Mouse (Mus musculus): ENCODE data around the gene Pmel. TPM values are rescaled to one million over a fixed set of nuclear protein-coding genes. Genes with fewer than 3 reads are reported as not detected.

Pmel gene
- polyA plus RNA-seq, 1 experiment from 2014 or later = 0.55 TPM

DNA sequence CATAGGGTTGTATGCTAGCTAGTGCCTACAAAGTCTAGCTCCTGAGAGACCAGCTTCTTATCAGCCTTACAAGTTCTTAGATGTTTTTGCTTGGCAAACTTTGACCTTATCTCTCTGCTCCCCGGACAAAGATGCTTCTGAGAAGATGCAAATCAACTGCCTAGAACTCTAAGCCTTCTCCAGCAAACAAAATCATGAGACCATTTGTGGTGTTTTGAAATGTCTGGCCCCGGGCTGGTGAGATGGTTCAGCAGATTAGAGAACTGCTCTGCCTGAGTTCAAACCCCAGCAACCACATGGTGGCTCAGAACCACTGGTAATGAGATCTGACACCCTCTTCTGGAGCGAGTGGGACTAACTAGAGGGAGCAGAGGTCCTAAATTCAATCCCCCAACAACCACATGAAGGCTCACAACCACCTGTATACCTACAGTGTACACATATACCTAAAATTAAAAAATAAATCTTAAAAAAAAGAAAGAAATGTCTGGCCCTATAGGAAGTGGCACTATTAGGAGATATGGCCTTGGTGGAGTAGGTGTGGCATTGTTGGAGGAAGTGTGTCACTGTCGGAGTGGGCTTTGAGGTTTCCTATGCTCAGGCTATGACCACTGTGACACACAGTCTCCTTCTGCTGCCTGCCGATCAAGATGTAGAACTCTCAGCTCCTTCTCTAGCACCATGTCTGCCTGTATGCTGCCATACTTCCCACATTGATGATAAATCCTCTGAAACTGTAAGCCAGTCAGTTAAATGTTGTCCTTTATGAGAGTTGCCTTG lies 40.4 kb upstream of the Pmel start:
- Histone ChIP-seq H3K4me2 (replicated peaks; ENCODE audit: low read depth) (no peak overlapping the region), H3K27me3 (replicated peaks; ENCODE audit: control insufficient read depth, insufficient read depth, low read length) (no peaks in the 10 kb centered on the region), H3K4me3 (ENCODE audit: low read depth, low read length) (no peak overlapping the region), H3K4me1 (replicated peaks; ENCODE audit: control insufficient read depth, insufficient read depth, low read length) (no peaks in the 10 kb centered on the region; the same call in 1 of the 2 replicates), H3K9me3 (ENCODE audit: control insufficient read depth) (no peaks in the 10 kb centered on the region), H3K9ac (ENCODE audit: low read depth, low read length) (no peak overlapping the region), H3K27ac (ENCODE audit: low read depth, low read length) (no peak overlapping the region), H3K36me3 (ENCODE audit: control insufficient read depth, insufficient read depth) (no peaks in the 10 kb centered on the region)
- no peak for ATAC-seq
- no peak for TF ChIP-seq CTCF (IDR thresholded peaks at IDR 0.05; ENCODE audit: low read depth)
- WGBS = 53% methylated on average over 5 of the region's 5 CpGs

DNA sequence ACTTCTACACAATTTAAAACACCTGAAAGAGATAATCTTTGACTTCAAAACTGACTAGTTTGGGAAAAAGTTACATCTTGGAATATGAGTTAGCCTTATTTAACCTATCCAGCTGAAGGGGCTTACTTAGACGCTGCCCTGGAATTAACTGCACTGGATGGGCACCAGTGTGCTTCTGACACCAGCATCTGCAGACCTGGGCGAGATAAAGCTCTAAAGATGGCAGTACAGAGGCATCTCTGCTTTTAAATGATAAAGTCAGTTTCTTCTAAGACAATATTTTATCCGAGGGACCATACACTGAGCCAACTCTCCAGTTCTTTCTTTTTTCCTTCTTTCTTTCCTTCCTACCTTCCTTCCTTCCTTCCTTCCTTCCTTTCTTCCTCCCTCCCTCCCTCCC lies 39.2 kb upstream of the Pmel start:
- no peak overlapping the region for H3K27ac ChIP-seq (ENCODE audit: low read depth, low read length)
- H3K9me3 ChIP-seq (ENCODE audit: control insufficient read depth) = no peaks in the 10 kb centered on the region
- no peak for TF ChIP-seq CTCF (IDR thresholded peaks at IDR 0.05; ENCODE audit: low read depth)
- no peak overlapping the region for H3K9ac ChIP-seq (ENCODE audit: low read depth, low read length)
- no peaks in the 10 kb centered on the region; the same call in 1 of the 2 replicates for H3K4me1 ChIP-seq (replicated peaks; ENCODE audit: control insufficient read depth, insufficient read depth, low read length)
- no peaks in the 10 kb centered on the region for H3K36me3 ChIP-seq (ENCODE audit: control insufficient read depth, insufficient read depth)
- H3K4me3 ChIP-seq (ENCODE audit: low read depth, low read length) = no peak overlapping the region
- no peak overlapping the region for H3K4me2 ChIP-seq (replicated peaks; ENCODE audit: low read depth)
- 80% methylated on average over 3 of the region's 3 CpGs for WGBS
- no peak for ATAC-seq
- no peaks in the 10 kb centered on the region for H3K27me3 ChIP-seq (replicated peaks; ENCODE audit: control insufficient read depth, insufficient read depth, low read length)

DNA sequence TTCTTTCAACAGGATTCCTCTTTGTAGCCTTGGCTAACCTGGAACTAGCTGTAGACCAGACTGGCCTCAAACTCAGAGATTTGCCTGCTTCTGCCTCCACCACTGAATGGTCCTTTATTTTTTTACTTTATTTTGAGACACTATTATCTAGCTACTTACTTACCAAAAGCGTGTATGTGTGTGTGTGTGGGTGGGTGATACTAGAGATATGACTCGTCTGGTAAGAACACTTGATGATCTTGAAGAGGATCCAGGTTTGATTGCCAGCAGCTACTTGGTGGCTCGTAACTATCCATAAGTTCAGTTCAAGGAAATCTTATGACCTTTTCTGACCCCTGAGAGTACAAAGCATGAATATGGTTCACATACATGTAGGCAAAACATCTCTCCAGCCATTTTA lies 38.7 kb upstream of the Pmel start:
- ATAC-seq = no peak
- Histone ChIP-seq H3K9me3 (ENCODE audit: control insufficient read depth) (no peaks in the 10 kb centered on the region), H3K27ac (ENCODE audit: low read depth, low read length) (no peak overlapping the region), H3K27me3 (replicated peaks; ENCODE audit: control insufficient read depth, insufficient read depth, low read length) (no peaks in the 10 kb centered on the region), H3K4me2 (replicated peaks; ENCODE audit: low read depth) (no peak overlapping the region), H3K4me3 (ENCODE audit: low read depth, low read length) (no peak overlapping the region), H3K9ac (ENCODE audit: low read depth, low read length) (no peak overlapping the region), H3K4me1 (replicated peaks; ENCODE audit: control insufficient read depth, insufficient read depth, low read length) (no peaks in the 10 kb centered on the region; the same call in 1 of the 2 replicates), H3K36me3 (ENCODE audit: control insufficient read depth, insufficient read depth) (no peaks in the 10 kb centered on the region)
- WGBS = 83% methylated on average over 3 of the region's 3 CpGs
- no peak for TF ChIP-seq CTCF (IDR thresholded peaks at IDR 0.05; ENCODE audit: low read depth)

DNA sequence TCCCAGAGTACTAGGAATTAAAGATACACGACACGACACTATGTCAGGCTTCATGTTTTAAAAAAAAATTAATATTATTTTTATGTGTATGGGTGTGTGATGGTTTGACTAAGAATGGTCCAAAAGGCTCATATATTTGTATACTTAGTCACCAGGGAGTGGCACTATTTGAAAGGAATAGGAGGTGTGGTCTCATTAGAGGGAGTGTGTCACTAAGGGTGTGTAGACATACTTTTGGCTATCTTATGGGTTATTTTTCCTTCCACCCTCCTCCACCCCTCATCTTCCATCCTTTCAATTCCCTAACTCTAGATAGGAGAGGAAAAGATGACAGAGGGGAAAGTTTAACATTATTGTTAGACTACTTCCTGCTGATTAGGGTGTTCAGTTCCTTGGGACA lies 38.2 kb upstream of the Pmel start:
- Histone ChIP-seq H3K9me3 (ENCODE audit: control insufficient read depth) (no peaks in the 10 kb centered on the region), H3K27me3 (replicated peaks; ENCODE audit: control insufficient read depth, insufficient read depth, low read length) (no peaks in the 10 kb centered on the region), H3K4me1 (replicated peaks; ENCODE audit: control insufficient read depth, insufficient read depth, low read length) (no peaks in the 10 kb centered on the region; the same call in 1 of the 2 replicates), H3K4me2 (replicated peaks; ENCODE audit: low read depth) (no peak overlapping the region), H3K4me3 (ENCODE audit: low read depth, low read length) (no peak overlapping the region), H3K9ac (ENCODE audit: low read depth, low read length) (no peak overlapping the region), H3K36me3 (ENCODE audit: control insufficient read depth, insufficient read depth) (peaks cover 4% of the 10 kb centered on the region; the same call in 1 of the 2 replicates), H3K27ac (ENCODE audit: low read depth, low read length) (no peak overlapping the region)
- ATAC-seq = no peak
- WGBS = 96% methylated on average over 2 of the region's 2 CpGs
- no peak for TF ChIP-seq CTCF (IDR thresholded peaks at IDR 0.05; ENCODE audit: low read depth)

DNA sequence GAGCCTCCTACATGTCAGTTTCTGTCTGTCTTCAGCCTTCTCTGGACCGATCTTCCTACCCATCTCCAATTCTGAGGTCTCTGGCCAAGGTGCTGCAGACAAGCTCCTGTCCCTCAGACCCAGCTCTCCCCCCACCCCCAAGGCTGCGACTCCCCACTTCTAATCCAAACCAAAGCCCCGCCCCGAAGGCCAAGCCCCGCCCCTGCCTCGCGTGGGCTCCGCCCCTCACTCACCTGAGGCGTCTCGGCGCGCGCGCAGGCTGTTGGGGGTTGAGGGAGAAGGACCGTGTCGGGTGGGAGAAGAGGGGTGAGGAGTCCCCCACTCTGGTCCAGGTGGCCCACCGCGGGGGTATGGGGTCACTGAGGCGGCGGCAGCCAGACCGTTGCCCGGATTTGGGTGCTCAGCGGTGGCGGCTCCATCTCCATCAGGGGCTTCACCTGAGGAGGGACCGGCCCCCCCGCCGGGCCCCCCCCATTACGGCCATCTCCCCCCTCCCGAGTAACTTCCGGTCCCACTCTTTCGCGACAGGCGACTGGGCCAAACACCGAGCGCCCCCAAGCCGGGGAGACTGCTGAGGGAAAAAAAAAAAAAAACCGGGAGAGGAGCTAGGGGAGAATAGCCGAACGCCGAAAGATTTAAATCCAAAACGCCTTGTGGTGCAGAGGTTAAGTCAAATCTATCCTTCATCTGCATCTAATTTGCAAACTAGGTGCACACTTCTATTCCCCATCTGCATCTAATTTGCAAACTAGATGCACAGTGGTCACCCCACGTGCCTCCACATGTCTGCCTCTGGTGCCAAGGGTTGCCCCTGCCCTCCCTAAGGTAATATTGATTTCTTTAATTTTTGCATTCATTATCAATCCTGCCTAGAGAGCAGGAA lies 35.0 kb upstream of the Pmel start:
- peak overlapping the region; percentile 61 for H3K9ac ChIP-seq (ENCODE audit: low read depth, low read length)
- peaks cover 5% of the 10 kb centered on the region; the same call in 1 of the 2 replicates for H3K36me3 ChIP-seq (ENCODE audit: control insufficient read depth, insufficient read depth)
- peak overlapping the region; percentile 65 for H3K4me3 ChIP-seq (ENCODE audit: low read depth, low read length)
- no peaks in the 10 kb centered on the region; the same call in 1 of the 2 replicates for H3K4me1 ChIP-seq (replicated peaks; ENCODE audit: control insufficient read depth, insufficient read depth, low read length)
- no peaks in the 10 kb centered on the region for H3K9me3 ChIP-seq (ENCODE audit: control insufficient read depth)
- H3K27ac ChIP-seq (ENCODE audit: low read depth, low read length) = no peak overlapping the region
- 2% methylated on average over 42 of the region's 42 CpGs for WGBS
- peak overlapping the region; percentile 96 for H3K4me2 ChIP-seq (replicated peaks; ENCODE audit: low read depth)
- H3K27me3 ChIP-seq (replicated peaks; ENCODE audit: control insufficient read depth, insufficient read depth, low read length) = no peaks in the 10 kb centered on the region
- no peak for TF ChIP-seq CTCF (IDR thresholded peaks at IDR 0.05; ENCODE audit: low read depth)
- 0 out of 2 replicates have a peak, but pooled peaks have one; percentile 48 for ATAC-seq

DNA sequence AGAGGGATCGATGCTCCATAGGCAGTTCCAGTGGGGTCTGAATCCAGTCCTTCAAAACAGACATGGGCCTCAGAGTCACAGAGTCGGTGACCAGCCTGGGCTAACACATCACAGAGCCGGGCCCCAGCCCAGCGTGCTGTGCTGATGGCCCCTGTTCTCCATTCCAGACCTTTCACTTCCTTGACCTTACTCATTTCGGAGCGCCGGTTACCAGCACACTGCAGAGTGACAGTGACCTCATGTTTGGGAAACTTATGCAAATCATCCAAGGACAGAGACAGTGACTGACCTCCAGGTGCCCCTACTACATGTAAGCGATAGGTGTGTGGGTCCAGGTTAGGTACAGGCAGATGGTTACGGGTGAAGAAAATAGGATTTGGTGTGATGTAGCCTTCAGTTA lies 32.8 kb upstream of the Pmel start:
- ATAC-seq = no peak
- WGBS = 95% methylated on average over 9 of the region's 9 CpGs

More for the DNA sequence above, 32.8 kb upstream of the Pmel start:
- no peaks in the 10 kb centered on the region; the same call in 1 of the 2 replicates for H3K4me1 ChIP-seq (replicated peaks; ENCODE audit: control insufficient read depth, insufficient read depth, low read length)
- no peak overlapping the region for H3K4me3 ChIP-seq (ENCODE audit: low read depth, low read length)
- no peak overlapping the region for H3K9ac ChIP-seq (ENCODE audit: low read depth, low read length)
- no peak for TF ChIP-seq CTCF (IDR thresholded peaks at IDR 0.05; ENCODE audit: low read depth)
- H3K36me3 ChIP-seq (ENCODE audit: control insufficient read depth, insufficient read depth) = peaks cover 5% of the 10 kb centered on the region; the same call in 1 of the 2 replicates
- no peak overlapping the region for H3K4me2 ChIP-seq (replicated peaks; ENCODE audit: low read depth)
- no peak overlapping the region for H3K27ac ChIP-seq (ENCODE audit: low read depth, low read length)
- H3K27me3 ChIP-seq (replicated peaks; ENCODE audit: control insufficient read depth, insufficient read depth, low read length) = no peaks in the 10 kb centered on the region
- H3K9me3 ChIP-seq (ENCODE audit: control insufficient read depth) = no peaks in the 10 kb centered on the region

Measured in intestine, postnatal 0 days (tissue).